Mouse (Mus musculus) midbrain, embryonic 11.5 days (tissue): ENCODE results near the gene Senp2. TPM values are rescaled to one million over a fixed set of nuclear protein-coding genes. Genes with fewer than 3 reads are reported as not detected.

Experiments
- ATAC-seq: fragments of 200-750 bp; cut with Nextera tagmentation; 2 replicates; pipeline ENCODE4 v1.8.0; 2017; ENCODE audit warnings: moderate TSS enrichment, moderate library complexity; ENCODE audit not compliant: low FRiP score
- DNase-seq: peaks from one replicate; pipeline ENCODE4 v3.0.0; 2015; ENCODE audit warnings: low spot score; ENCODE audit errors: missing footprints
- H3K27ac ChIP-seq: fragments of 300-500 bp; sonication (generic); 2 replicates; pipeline ENCODE4 v1.5.1; 2014; ENCODE audit warnings: low read depth, low read length
- H3K27me3 ChIP-seq: fragments of 300-500 bp; sonication (generic); 2 replicates; pipeline ENCODE4 v1.6.1; 2014; ENCODE audit warnings: mild to moderate bottlenecking, low read length, moderate library complexity, mixed read lengths; ENCODE audit not compliant: control insufficient read depth, insufficient read depth
- H3K36me3 ChIP-seq: fragments of 300-500 bp; sonication (generic); 2 replicates; pipeline ENCODE4 v1.6.1; 2014; ENCODE audit warnings: mild to moderate bottlenecking, low read length, moderate library complexity, mixed read lengths; ENCODE audit not compliant: control insufficient read depth, insufficient read depth
- H3K4me1 ChIP-seq: fragments of 300-500 bp; sonication (generic); 2 replicates; pipeline ENCODE4 v1.6.1; 2014; ENCODE audit warnings: low read length; ENCODE audit not compliant: control insufficient read depth, insufficient read depth
- H3K4me2 ChIP-seq: fragments of 300-500 bp; sonication (generic); 2 replicates; pipeline ENCODE4 v1.6.1; 2014; ENCODE audit warnings: mild to moderate bottlenecking, moderate library complexity
- H3K4me3 ChIP-seq: fragments of 300-500 bp; sonication (generic); 2 replicates; pipeline ENCODE4 v1.5.1; 2014; ENCODE audit warnings: low read depth, low read length
- H3K9ac ChIP-seq: fragments of 300-500 bp; sonication (generic); 2 replicates; pipeline ENCODE4 v1.6.1; 2014; ENCODE audit warnings: low read length
- H3K9me3 ChIP-seq: fragments of 300-500 bp; sonication (generic); 2 replicates; pipeline ENCODE4 v1.6.1; 2016; ENCODE audit warnings: low read length; ENCODE audit not compliant: control insufficient read depth
- WGBS: fragments of 180-500 bp; shearing (Covaris S2); extraction: QIAGEN DNeasy Blood & Tissue Kit; methylation state at CpG from one replicate; pipeline ENCODE4 v1.1.7; 2014; 5-methylcytosine and 5-hydroxymethylcytosine counted together
- polyA plus RNA-seq: library from polyadenylated mRNA; unstranded; fragments of >200 nt; fragmentation: Nextera tagmentation; extraction: Ambion mirVana; gene quantifications from 2 replicates; pipeline ENCODE4 v1.2.1, GENCODE M21; 2014

Gene Senp2
- polyA plus RNA-seq, 1 experiment from 2014 or later: 62.8 TPM

GRCm38 (mm10) chr16:21999941-22000690 is 9.2 kb upstream of the Senp2 start:
- no peak overlapping the region for H3K4me3 ChIP-seq
- H3K9me3 ChIP-seq: no peaks in the 10 kb centered on the region
- H3K9ac ChIP-seq: no peak overlapping the region
- no peak overlapping the region for H3K27ac ChIP-seq
- no peaks in the 10 kb centered on the region for H3K4me1 ChIP-seq
- H3K27me3 ChIP-seq: no peaks in the 10 kb centered on the region
- 83% methylated on average over 4 of the region's 4 CpGs for WGBS
- H3K4me2 ChIP-seq: no peak overlapping the region
- no peaks in the 10 kb centered on the region for H3K36me3 ChIP-seq
- DNase-seq: no peak
- no peak for ATAC-seq

- Histone ChIP-seq H3K9ac (no peak overlapping the region), H3K27me3 (no peaks in the 10 kb centered on the region), H3K36me3 (no peaks in the 10 kb centered on the region), H3K4me3 (no peak overlapping the region), H3K4me2 (no peak overlapping the region), H3K9me3 (no peaks in the 10 kb centered on the region), H3K27ac (no peak overlapping the region), H3K4me1 (no peaks in the 10 kb centered on the region)
- 65% methylated on average over 4 of the region's 4 CpGs for WGBS
- no peak for ATAC-seq
- no peak for DNase-seq
These were observed 8.1 kb upstream of the Senp2 start for GRCm38 (mm10) chr16:22001172-22001571.

GRCm38 (mm10) chr16:22001606-22002005 is 7.7 kb upstream of the Senp2 start:
- H3K4me3 ChIP-seq: no peak overlapping the region
- H3K9ac ChIP-seq: no peak overlapping the region
- H3K27me3 ChIP-seq: no peaks in the 10 kb centered on the region
- H3K4me1 ChIP-seq: no peaks in the 10 kb centered on the region
- ATAC-seq: no peak
- DNase-seq: no peak
- H3K36me3 ChIP-seq: no peaks in the 10 kb centered on the region
- no peaks in the 10 kb centered on the region for H3K9me3 ChIP-seq
- WGBS: 68% methylated on average over 3 of the region's 3 CpGs
- H3K27ac ChIP-seq: no peak overlapping the region
- H3K4me2 ChIP-seq: no peak overlapping the region

GRCm38 (mm10) chr16:22009596-22009995 is 312 bp downstream of the Senp2 start:
- peaks cover 9% of the 10 kb centered on the region for H3K4me1 ChIP-seq
- H3K27ac ChIP-seq: peak overlapping the region; percentile 40; the same call in 1 of the 2 replicates
- peak; percentile 68 for ATAC-seq
- no peaks in the 10 kb centered on the region for H3K27me3 ChIP-seq
- under 1% methylated on average over 51 of the region's 51 CpGs for WGBS
- H3K4me3 ChIP-seq: peak overlapping the region; percentile 96
- peak overlapping the region; percentile 79 for H3K4me2 ChIP-seq
- H3K9ac ChIP-seq: peak overlapping the region; percentile 91
- no peaks in the 10 kb centered on the region for H3K9me3 ChIP-seq
- DNase-seq: no peak
- no peaks in the 10 kb centered on the region for H3K36me3 ChIP-seq

GRCm38 (mm10) chr16:22015569-22015968 is 6.3 kb downstream of the Senp2 start:
- 83% methylated on average over 1 of the region's 1 CpGs for WGBS
- H3K9ac ChIP-seq: no peak overlapping the region
- no peak overlapping the region for H3K27ac ChIP-seq
- H3K4me1 ChIP-seq: peaks cover under 1% of the 10 kb centered on the region; the same call in 1 of the 2 replicates
- DNase-seq: peak; percentile 41
- H3K36me3 ChIP-seq: peaks cover 5% of the 10 kb centered on the region; the same call in 1 of the 2 replicates
- no peak overlapping the region for H3K4me3 ChIP-seq
- no peaks in the 10 kb centered on the region for H3K9me3 ChIP-seq
- ATAC-seq: no peak
- no peak overlapping the region for H3K4me2 ChIP-seq
- H3K27me3 ChIP-seq: no peaks in the 10 kb centered on the region

GRCm38 (mm10) chr16:22022122-22022521 is 12.8 kb downstream of the Senp2 start:
- 100% methylated on average over 2 of the region's 2 CpGs for WGBS
- no peak for DNase-seq
- Histone ChIP-seq H3K9ac (no peak overlapping the region), H3K36me3 (peaks cover 11% of the 10 kb centered on the region), H3K4me1 (no peaks in the 10 kb centered on the region), H3K9me3 (no peaks in the 10 kb centered on the region; the same call in 1 of the 2 replicates), H3K4me2 (no peak overlapping the region), H3K27ac (no peak overlapping the region), H3K4me3 (no peak overlapping the region), H3K27me3 (no peaks in the 10 kb centered on the region)
- no peak for ATAC-seq

GRCm38 (mm10) chr16:22027474-22027873 is 18.2 kb downstream of the Senp2 start:
- 98% methylated on average over 5 of the region's 5 CpGs for WGBS
- Histone ChIP-seq H3K9ac (no peak overlapping the region), H3K27me3 (no peaks in the 10 kb centered on the region), H3K36me3 (peaks cover 2% of the 10 kb centered on the region; the same call in 1 of the 2 replicates), H3K4me2 (no peak overlapping the region), H3K4me1 (no peaks in the 10 kb centered on the region), H3K9me3 (no peaks in the 10 kb centered on the region), H3K4me3 (no peak overlapping the region), H3K27ac (no peak overlapping the region)
- no peak for ATAC-seq
- no peak for DNase-seq

- Histone ChIP-seq H3K4me3 (no peak overlapping the region), H3K9ac (no peak overlapping the region), H3K4me1 (no peaks in the 10 kb centered on the region), H3K4me2 (no peak overlapping the region), H3K9me3 (no peaks in the 10 kb centered on the region), H3K36me3 (peaks cover 12% of the 10 kb centered on the region; the same call in 1 of the 2 replicates), H3K27ac (no peak overlapping the region), H3K27me3 (no peaks in the 10 kb centered on the region)
- 90% methylated on average over 10 of the region's 10 CpGs for WGBS
- peak; percentile 26 for DNase-seq
- no peak for ATAC-seq
These were observed 29.3 kb downstream of the Senp2 start for GRCm38 (mm10) chr16:22038554-22038953.

GRCm38 (mm10) chr16:22039978-22040377 is 30.7 kb downstream of the Senp2 start:
- Histone ChIP-seq H3K27ac (no peak overlapping the region), H3K4me1 (no peaks in the 10 kb centered on the region), H3K4me2 (no peak overlapping the region), H3K9me3 (no peaks in the 10 kb centered on the region), H3K4me3 (no peak overlapping the region), H3K9ac (no peak overlapping the region), H3K27me3 (no peaks in the 10 kb centered on the region), H3K36me3 (peaks cover 12% of the 10 kb centered on the region; the same call in 1 of the 2 replicates)
- DNase-seq: no peak
- WGBS: 93% methylated on average over 1 of the region's 1 CpGs
- ATAC-seq: no peak
